Mouse (Mus musculus): Measurements from ENCODE around the gene Pigk.

GRCm38 (mm10) chr3:152744301-152744700, 30.4 kb downstream of the Pigk start:
- no peak for TF ChIP-seq CTCF (IDR thresholded peaks at IDR 0.05; ENCODE audit: low read depth, low read length)
- TF ChIP-seq GATA1 (IDR thresholded peaks at IDR 0.05; ENCODE audit: borderline replicate concordance, low read length) = no peak
- TF ChIP-seq TAL1 (conservative IDR thresholded peaks at IDR 0.05; ENCODE audit: low read depth, low read length) = no peak
- TF ChIP-seq GATA2 (IDR thresholded peaks at IDR 0.05; ENCODE audit: borderline replicate concordance, low read depth, low read length) = no peak
- TF ChIP-seq POLR2AphosphoS5 (IDR thresholded peaks at IDR 0.05; ENCODE audit: insufficient replicate concordance, low read depth, low read length) = no peak

All from G1E (cell line).